Mouse (Mus musculus) large intestine, adult 2 months (tissue): ENCODE results near the gene Aldoc. TPM values are rescaled to one million over a fixed set of nuclear protein-coding genes. Genes with fewer than 3 reads are reported as not detected.
A peak's percentile ranks its signal among the peaks of the same experiment; 100 is the strongest.

Source experiments
- DNase-seq: peaks from one replicate; pipeline ENCODE4 v3.0.0-alpha.2; 2012; ENCODE audit warnings: low read depth, low spot score
- WGBS: fragments of 180-500 bp; shearing (Covaris S2); methylation state at CpG from one replicate; pipeline ENCODE4 v1.1.7; 2018; 5-methylcytosine and 5-hydroxymethylcytosine counted together
- polyA plus RNA-seq: library from polyadenylated mRNA; depleted of rRNA; stranded (reverse); fragments of >200 nt; gene quantifications from 2 replicates; pipeline ENCODE4 v1.2.3, GENCODE M21; 2012

Gene Aldoc
- polyA plus RNA-seq, 1 experiment, result 7.0 TPM

DNA sequence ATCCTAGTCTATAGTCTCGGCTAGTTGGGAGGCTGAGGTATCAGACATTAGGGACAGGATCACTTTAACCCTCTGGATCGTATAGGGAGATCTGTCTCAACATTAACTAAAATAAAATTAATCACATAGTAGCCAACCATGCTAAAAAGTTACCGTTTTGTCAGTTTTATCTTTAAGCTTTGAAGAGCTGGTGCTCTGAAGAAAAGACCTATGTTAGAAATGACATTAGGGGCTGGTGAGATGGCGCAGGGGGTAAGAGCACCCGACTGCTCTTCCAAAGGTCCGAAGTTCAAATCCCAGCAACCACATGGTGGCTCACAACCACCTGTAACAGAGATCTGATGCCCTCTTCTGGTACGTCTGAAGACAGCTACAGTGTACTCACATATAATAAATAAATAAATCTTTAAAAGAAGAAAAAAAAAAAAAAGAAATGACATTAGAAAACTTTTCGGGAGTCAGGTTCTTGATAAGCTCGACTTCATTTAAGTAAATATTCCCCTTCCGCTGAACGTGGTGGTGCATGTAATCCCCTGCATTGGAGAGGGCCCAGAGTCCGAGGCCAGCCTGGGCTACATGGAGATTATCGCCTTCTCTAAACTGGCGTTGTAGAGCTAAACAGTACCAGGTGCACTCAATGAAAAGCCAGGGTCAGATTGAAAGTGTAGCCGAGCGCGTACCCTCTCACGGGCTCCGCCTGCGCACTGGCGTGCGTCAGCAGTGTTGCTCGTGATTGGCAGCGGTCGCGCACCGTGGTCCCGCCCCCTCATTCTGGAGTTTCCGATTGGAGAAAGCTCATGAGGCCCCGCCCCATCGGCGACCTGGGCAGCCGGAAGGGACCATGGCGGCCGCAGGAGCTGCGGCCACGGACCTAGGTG lies 5.1 kb downstream of the Aldoc start, which contains the start of gene Pigs:
Pigs (plus strand) TSS at position 782 of the 878 bp plus-strand sequence.
- WGBS, result 9% methylated on average over 37 of the region's 37 CpGs
- DNase-seq, result peak; percentile 81

GRCm38 (mm10) chr11:78328512-78329056 lies 5.8 kb downstream of the Aldoc start:
- WGBS, result under 1% methylated on average over 41 of the region's 41 CpGs

DNA sequence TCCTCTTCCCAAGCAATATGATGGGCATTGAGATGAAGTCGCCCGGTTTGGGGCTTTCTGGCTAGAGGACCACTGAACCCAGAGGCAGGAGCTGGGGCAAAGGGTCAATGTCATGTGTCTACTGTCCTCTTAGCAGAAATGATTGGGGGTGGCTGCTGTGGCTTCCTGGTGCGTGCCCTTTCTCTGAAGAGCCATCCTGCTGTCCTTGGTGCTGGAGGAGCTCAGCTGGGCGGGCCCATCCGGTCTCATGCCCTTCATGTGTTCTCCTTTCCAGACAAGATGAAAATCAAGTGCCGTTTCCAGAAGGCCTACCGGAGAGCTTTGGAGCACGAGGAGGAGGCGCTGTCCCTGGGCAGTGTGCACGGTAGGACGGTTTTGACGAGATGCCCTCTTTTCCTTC lies 9.9 kb downstream of the Aldoc start:
- 97% methylated on average over 12 of the region's 12 CpGs for WGBS
- DNase-seq, result no peak

More at GRCm38 (mm10) chr11:78328512-78329056, 5.8 kb downstream of the Aldoc start:
- DNase-seq, result no peak

DNA sequence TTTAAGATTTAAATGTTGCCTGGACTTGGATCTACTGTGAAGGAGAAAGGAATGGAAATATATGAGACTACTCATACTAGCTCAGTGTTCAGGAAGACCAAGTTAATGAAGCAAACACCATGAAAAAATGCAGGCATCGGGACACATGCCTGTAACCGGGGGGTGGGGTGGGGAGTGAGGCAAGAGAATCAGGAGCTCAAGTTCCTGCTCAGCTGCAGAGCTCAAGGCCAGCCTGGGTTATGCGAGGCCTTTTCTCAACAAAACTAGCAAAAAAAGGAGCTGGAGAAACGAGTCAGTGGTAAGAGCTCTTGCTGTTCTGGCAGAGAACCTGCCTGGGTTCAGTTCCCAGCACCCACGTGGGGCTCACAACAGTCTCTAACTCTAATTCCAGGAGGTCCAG lies 11.2 kb downstream of the Aldoc start:
- DNase-seq, result no peak
- 91% methylated on average over 5 of the region's 5 CpGs for WGBS

GRCm38 (mm10) chr11:78337040-78337439 lies 14.3 kb downstream of the Aldoc start:
- 93% methylated on average over 8 of the region's 8 CpGs for WGBS
- DNase-seq, result no peak

DNA sequence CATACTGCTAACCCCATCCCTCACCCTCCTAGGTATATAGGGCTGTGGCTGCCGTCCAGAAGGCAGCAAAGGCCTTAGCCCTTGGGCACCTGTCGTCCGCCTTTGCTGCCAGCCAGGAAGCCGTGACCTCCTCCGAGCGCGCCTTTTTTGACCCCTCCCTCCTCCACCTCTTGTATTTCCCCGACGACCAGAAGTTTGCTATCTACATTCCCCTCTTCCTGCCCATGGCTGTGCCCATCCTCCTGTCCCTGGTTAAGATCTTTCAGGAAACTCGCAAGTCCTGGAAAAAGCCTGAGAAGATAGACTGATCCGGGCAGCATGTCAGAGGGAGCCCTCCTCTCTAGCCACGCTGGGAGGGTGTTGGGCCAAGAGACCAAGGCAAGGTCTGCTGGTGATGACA lies 18.9 kb downstream of the Aldoc start:
- no peak for DNase-seq
- 74% methylated on average over 12 of the region's 12 CpGs for WGBS

DNA sequence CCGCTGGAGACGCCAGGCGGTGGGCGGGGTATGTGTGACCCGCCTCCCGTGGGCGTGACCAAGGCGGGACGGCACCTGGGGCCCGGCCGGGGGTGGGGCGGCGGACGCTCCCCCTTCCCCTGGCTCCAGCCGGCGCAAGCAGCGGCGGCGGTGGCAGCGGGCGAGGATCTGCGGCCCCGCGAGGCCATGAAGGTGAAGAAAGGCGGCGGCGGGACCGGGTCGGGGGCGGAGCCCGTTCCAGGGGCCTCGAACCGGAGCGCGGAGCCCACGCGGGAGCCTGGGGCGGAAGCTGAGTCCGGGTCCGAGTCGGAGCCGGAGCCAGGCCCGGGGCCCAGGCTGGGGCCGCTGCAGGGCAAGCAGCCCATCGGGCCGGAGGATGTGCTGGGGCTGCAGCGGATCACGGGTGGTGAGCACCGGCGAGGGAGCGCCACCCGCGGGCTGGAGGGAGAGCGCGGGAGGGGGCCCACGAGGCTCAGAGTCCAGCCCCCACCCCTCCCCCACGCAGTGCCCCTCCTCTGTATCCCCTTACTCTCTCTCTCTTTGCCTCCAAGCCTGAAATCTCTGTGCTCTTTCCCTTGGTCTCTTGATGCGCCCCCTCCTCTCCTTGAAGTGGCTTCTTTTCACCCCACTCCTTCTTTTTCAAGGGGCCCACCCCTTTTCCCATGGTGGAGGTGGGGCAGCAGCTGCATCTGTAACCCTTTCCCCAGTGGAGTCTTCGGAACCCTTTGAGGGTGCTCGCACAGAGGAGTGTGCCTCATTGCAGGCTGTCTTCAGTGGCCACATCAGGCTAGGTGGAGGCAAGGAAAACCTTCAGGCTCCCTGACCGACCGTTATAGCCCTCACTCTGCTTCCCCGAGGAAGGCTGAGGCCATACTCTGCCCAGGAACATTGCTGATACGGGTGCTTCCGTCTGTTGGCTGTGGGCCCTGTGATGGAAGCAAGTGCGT lies 20.9 kb downstream of the Aldoc start, which contains the start of gene Unc119:
Unc119 (plus strand) TSS at position 102 of the 947 bp plus-strand sequence.
- WGBS, result 3% methylated on average over 65 of the region's 66 CpGs

GRCm38 (mm10) chr11:78344328-78344889 lies 21.6 kb downstream of the Aldoc start:
- WGBS, result 58% methylated on average over 6 of the region's 6 CpGs
- DNase-seq, result no peak

More for the DNA sequence above, 20.9 kb downstream of the Aldoc start, which contains the start of gene Unc119:
- no peak for DNase-seq

DNA sequence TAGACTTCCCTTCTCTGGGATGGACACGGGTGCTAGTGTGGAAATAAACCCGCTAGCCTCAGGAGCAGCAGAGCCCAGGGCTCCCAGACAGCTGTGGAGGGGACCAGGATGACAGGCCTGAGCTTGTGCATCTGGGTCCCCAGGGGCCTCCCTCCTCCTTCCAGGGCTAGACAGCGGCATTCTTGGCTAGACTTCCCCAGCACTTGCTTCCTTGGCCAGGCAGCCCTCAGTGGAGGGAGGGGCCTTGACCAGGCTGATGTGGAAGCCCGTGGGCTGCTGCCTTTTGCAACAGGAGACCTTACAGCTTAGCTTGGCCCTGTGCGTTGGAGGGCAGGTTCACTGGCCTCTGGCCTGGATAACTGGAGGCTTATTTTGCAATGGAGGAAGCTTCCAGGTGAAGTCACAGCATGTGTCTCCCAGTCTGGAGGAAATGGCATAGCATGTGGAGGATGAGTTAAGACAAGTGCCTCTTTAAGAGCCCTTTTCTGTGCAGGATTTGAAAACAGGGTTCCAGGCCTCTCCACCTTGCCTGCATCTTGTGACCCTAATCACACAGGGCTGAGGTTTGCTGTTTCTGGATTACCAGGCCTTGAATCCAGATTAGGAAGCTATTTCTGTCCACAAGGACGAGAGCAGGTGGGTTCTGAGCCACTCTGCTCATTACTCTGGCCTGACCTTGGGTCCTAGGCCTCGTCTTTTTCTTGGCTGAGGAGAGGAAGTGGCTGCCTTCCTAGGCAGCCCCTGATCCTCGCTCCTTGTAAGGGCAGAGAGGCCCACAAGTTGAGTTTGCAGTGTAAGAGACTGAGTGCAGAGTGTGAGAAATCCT lies 22.3 kb downstream of the Aldoc start:
- 68% methylated on average over 8 of the region's 8 CpGs for WGBS
- DNase-seq, result no peak

DNA sequence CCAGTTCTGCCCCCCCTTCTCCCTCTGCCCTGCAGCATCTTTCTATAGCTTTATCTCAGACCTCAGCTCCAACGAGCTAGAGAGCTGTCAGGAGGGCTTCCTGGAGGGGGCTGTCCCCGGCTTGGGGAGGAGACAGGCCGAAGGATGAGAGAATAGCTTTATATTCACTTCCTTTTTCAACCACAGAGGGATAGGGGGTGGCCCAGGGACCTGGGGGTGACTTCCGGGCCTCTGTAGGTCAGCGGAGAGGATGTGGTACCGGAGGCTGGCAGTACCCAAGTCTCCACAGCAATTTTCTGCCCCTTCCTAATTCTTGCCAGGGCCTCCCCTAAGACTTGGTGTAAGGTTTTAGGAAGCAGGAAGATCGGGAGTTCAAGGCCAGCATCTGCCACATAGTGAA lies 23.0 kb downstream of the Aldoc start:
- no peak for DNase-seq
- WGBS, result 72% methylated on average over 7 of the region's 7 CpGs

DNA sequence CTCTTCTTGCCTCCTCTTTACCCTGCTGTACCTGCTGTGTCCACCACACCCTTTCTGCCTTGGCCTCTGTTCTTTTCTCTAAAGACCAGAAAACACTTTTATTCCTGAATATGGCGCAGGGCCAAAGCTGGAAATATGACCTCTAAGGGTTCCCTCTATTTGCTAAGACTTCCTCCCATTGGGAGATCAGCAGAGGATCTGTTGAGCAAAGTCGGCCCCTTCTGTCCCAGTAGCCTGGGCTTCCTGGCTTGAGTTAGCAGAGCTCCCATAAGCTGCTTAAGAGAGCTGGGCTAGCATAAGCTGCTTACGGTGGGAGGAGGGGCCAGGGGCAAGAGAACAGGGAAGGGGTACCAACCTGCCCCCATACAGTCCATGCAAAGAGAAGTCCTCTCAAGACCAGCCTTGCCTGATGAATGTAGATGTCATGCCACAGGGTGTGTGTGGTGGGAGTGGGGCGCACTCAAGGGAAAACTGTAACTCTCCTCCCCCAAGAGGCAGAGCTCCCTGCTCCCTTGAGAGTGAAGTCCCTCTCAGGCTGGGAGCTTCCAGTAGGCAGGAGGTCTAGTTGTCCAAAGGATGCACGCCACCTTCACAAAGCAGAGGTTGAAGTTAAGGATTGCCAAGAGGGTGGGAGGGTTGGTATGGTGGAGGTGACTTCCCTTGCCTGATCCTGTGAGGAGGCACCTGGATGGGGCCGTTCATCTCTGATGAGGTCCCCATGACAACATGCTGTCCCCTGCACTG lies 23.7 kb downstream of the Aldoc start:
- DNase-seq, result no peak
- 81% methylated on average over 6 of the region's 6 CpGs for WGBS

GRCm38 (mm10) chr11:78347070-78347754 lies 24.4 kb downstream of the Aldoc start:
- 94% methylated on average over 10 of the region's 10 CpGs for WGBS
- no peak for DNase-seq

- WGBS, result 54% methylated on average over 9 of the region's 9 CpGs
- DNase-seq, result no peak
Measured at GRCm38 (mm10) chr11:78347908-78348307, 25.1 kb downstream of the Aldoc start.

GRCm38 (mm10) chr11:78348474-78348873 lies 25.7 kb downstream of the Aldoc start:
- WGBS, result 75% methylated on average over 7 of the region's 7 CpGs

GRCm38 (mm10) chr11:78349441-78350358 lies 26.9 kb downstream of the Aldoc start:
- WGBS, result 49% methylated on average over 4 of the region's 4 CpGs
- DNase-seq, result no peak

More at GRCm38 (mm10) chr11:78348474-78348873, 25.7 kb downstream of the Aldoc start:
- DNase-seq, result no peak

- WGBS, result 79% methylated on average over 1 of the region's 1 CpGs
- DNase-seq, result no peak
Measured at GRCm38 (mm10) chr11:78353081-78353480, 30.3 kb downstream of the Aldoc start.
